Mouse (Mus musculus) forebrain, embryonic 11.5 days (tissue): ENCODE results near the gene Fam102b. TPM values are rescaled to one million over a fixed set of nuclear protein-coding genes. Genes with fewer than 3 reads are reported as not detected.
A peak's percentile ranks its signal among the peaks of the same experiment; 100 is the strongest.

Experiments used
- ATAC-seq: fragments of 200-750 bp; cut with Nextera tagmentation; replicated peaks from 2 replicates; pipeline ENCODE4 v1.8.0; 2017; ENCODE audit warnings: moderate TSS enrichment; ENCODE audit not compliant: low FRiP score
- DNase-seq: peaks from one replicate; pipeline ENCODE4 v3.0.0-alpha.2; 2017; ENCODE audit warnings: low spot score
- H3K27ac ChIP-seq: fragments of 300-500 bp; sonication (generic); 2 replicates; pipeline ENCODE4 v1.5.1; 2014; ENCODE audit warnings: low read depth, low read length
- H3K27me3 ChIP-seq: fragments of 300-500 bp; sonication (generic); 2 replicates; pipeline ENCODE4 v1.6.1; 2014; ENCODE audit warnings: mild to moderate bottlenecking, low read length, mixed read lengths; ENCODE audit not compliant: control insufficient read depth, insufficient read depth
- H3K36me3 ChIP-seq: fragments of 300-500 bp; sonication (generic); 2 replicates; pipeline ENCODE4 v1.6.1; 2014; ENCODE audit warnings: mild to moderate bottlenecking, low read length, moderate library complexity, mixed read lengths; ENCODE audit not compliant: control insufficient read depth, insufficient read depth
- H3K4me1 ChIP-seq: fragments of 300-500 bp; sonication (generic); replicated peaks from 2 replicates; pipeline ENCODE4 v1.6.1; 2014; ENCODE audit warnings: low read length, mixed read lengths; ENCODE audit not compliant: control insufficient read depth, insufficient read depth
- H3K4me2 ChIP-seq: fragments of 300-500 bp; sonication (generic); 2 replicates; pipeline ENCODE4 v1.6.1; 2014; ENCODE audit warnings: low read depth, mild to moderate bottlenecking, low read length, moderate library complexity, mixed read lengths; ENCODE audit not compliant: severe bottlenecking
- H3K4me3 ChIP-seq: fragments of 300-500 bp; sonication (generic); 2 replicates; pipeline ENCODE4 v1.5.1; 2014; ENCODE audit warnings: low read depth, low read length
- H3K9ac ChIP-seq: fragments of 300-500 bp; sonication (generic); 2 replicates; pipeline ENCODE4 v1.6.1; 2014; ENCODE audit warnings: low read length
- H3K9me3 ChIP-seq: fragments of 300-500 bp; sonication (generic); 2 replicates; pipeline ENCODE4 v1.6.1; 2016; ENCODE audit warnings: low read length, mixed read lengths; ENCODE audit not compliant: control insufficient read depth
- WGBS: fragments of 180-500 bp; shearing (Covaris S2); extraction: QIAGEN DNeasy Blood & Tissue Kit; methylation state at CpG from one replicate; pipeline ENCODE4 v1.1.7; 2014; 5-methylcytosine and 5-hydroxymethylcytosine counted together
- polyA plus RNA-seq: library from polyadenylated mRNA; unstranded; fragments of >200 nt; fragmentation: Nextera tagmentation; extraction: Ambion mirVana; gene quantifications from 2 replicates; pipeline ENCODE4 v1.2.1, GENCODE M21; 2014

The Fam102b gene
- 10.1 and 10.7 TPM in 2 replicates for polyA plus RNA-seq

DNA sequence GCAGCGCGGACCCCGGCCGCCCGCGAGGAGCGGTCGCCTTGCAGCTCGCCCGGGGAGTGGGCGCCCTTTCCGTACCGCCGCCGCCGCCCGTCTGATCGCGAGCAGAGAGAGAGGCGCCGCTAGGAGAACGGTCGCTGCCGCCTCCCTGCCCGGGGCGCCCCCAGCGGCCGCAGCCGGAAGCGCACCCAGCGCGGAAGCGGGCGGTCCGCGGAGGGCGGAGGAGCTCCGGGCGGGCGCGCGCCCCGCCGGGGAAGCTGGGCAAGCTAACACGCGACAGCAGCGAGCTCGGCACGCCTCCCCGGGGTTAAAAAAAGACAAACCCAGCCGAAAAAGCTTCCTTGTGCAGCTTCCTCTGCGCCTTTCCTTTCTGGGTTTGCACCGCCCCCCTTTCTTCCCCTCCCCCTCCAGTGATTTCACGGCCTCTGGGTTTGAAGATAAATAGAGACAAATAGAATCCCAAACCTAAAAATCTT lies at the start of gene Fam102b:
Gene Fam102b (minus strand): TSS at position 93 of the 473 bp plus-strand sequence.
- Histone ChIP-seq H3K27me3 (no peaks in the 10 kb centered on the region), H3K4me1 (no peaks in the 10 kb centered on the region), H3K4me2 (peak within 1 kb of the TSS; percentile 80), H3K36me3 (no peaks in the 10 kb centered on the region), H3K9me3 (no peaks in the 10 kb centered on the region), H3K9ac (peak within 1 kb of the TSS; percentile 78), H3K27ac (0 out of 2 replicates have a peak within 1 kb of the TSS, but pooled peaks have one; percentile 25), H3K4me3 (peak within 1 kb of the TSS; percentile 61)
- WGBS: under 1% methylated on average over 40 of the region's 54 CpGs
- peak; percentile 92 for DNase-seq
- ATAC-seq: peak; percentile 83

DNA sequence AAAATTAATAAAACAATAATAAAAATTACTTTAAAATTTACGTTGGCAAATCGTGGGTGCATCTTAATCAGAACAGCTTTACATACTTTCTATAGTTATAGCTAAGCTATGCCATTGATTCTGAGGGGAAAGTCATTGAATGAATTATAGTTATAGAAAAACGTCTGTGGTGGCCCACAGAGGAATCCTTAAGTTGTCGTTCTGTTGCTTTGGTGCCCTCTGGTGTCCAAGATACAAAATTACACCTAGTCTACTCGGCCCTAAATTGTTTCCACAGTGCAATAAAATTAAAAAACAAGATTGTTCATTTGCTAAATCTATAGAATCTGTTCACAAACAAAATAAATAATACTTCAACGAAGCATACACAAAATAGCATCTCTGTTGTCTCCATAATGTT lies 35.6 kb upstream of the Fam102b start:
- Histone ChIP-seq H3K4me3 (no peak overlapping the region), H3K9ac (no peak overlapping the region), H3K27ac (no peak overlapping the region), H3K36me3 (no peaks in the 10 kb centered on the region), H3K4me2 (no peak overlapping the region), H3K4me1 (0 out of 2 replicates have a peak, but pooled peaks cover 2% of the 10 kb centered on the region), H3K9me3 (no peaks in the 10 kb centered on the region), H3K27me3 (no peaks in the 10 kb centered on the region)
- DNase-seq: no peak
- 5% methylated on average over 6 of the region's 6 CpGs for WGBS
- ATAC-seq: peak; percentile 36; the same call in 1 of the 2 replicates

GRCm38 (mm10) chr3:109062391-109062790 lies 35.0 kb upstream of the Fam102b start:
- ATAC-seq: no peak
- whole genome bisulfite sequencing: 79% methylated on average over 7 of the region's 7 CpGs

GRCm38 (mm10) chr3:109059903-109060302 lies 32.5 kb upstream of the Fam102b start:
- Histone ChIP-seq H3K27ac (no peak overlapping the region), H3K9ac (no peak overlapping the region), H3K9me3 (no peaks in the 10 kb centered on the region), H3K4me1 (0 out of 2 replicates have a peak, but pooled peaks cover 2% of the 10 kb centered on the region), H3K27me3 (no peaks in the 10 kb centered on the region), H3K36me3 (no peaks in the 10 kb centered on the region), H3K4me3 (no peak overlapping the region), H3K4me2 (no peak overlapping the region)
- WGBS: 73% methylated on average over 8 of the region's 8 CpGs
- ATAC-seq (no peak), DNase-seq (no peak)

More at GRCm38 (mm10) chr3:109062391-109062790, 35.0 kb upstream of the Fam102b start:
- H3K27me3 ChIP-seq: no peaks in the 10 kb centered on the region
- no peaks in the 10 kb centered on the region for H3K9me3 ChIP-seq
- no peak overlapping the region for H3K4me2 ChIP-seq
- H3K4me1 ChIP-seq: 0 out of 2 replicates have a peak, but pooled peaks cover 2% of the 10 kb centered on the region
- H3K36me3 ChIP-seq: no peaks in the 10 kb centered on the region
- no peak overlapping the region for H3K27ac ChIP-seq
- no peak overlapping the region for H3K4me3 ChIP-seq
- no peak overlapping the region for H3K9ac ChIP-seq
- DNase-seq: no peak

GRCm38 (mm10) chr3:109051946-109052331 lies 24.5 kb upstream of the Fam102b start:
- DNase-seq: no peak
- no peak overlapping the region for H3K4me3 ChIP-seq
- WGBS: 89% methylated on average over 6 of the region's 6 CpGs

DNA sequence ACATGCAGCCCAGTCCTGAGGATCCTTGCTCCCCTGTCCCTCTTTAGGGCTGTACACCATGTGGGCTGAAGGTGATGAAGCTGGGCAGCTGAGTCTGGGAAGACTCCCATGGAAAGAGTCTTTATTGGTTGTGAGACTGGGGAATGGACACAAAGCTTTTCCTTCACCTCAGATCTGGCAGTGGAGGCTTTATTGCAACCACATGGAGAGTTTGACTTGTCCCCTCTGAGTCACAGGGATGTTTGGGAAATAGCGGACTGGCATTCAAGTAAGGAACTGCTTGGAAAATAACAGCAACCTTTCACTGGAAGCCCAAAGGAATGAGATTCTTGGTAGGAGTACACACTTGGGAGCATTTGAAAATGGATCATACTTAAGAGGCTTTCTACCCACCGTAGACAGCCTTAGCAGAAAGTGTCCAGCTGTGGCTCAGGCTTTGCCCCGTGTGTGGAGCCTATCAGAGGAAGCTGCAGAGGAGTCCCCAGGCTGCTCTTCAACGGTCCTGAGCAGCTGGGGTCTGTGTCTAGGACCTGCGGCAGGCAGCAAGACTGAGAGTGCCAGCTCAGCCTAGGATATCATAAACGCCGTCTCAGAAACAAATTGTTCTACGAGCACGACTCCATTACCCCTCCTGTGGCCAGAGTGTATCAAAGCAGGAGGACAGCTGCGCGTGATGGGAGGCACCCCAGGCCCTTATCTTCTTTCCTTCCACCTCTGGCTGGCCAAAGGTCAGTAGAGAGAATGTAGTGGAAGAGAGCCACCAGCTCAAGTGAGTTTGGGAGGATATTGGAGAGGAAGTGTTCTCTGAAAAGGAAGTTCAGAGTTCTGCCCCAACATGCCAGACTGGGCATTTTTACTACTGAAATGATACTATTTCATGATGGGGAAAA lies 23.9 kb upstream of the Fam102b start:
- H3K27me3 ChIP-seq: no peaks in the 10 kb centered on the region
- ATAC-seq (no peak), DNase-seq (no peak)
- no peak overlapping the region for H3K4me2 ChIP-seq
- H3K9me3 ChIP-seq: no peaks in the 10 kb centered on the region
- no peak overlapping the region for H3K9ac ChIP-seq
- H3K4me3 ChIP-seq: no peak overlapping the region
- 75% methylated on average over 11 of the region's 11 CpGs for WGBS
- no peak overlapping the region for H3K27ac ChIP-seq
- no peaks in the 10 kb centered on the region for H3K4me1 ChIP-seq
- H3K36me3 ChIP-seq: no peaks in the 10 kb centered on the region

More at GRCm38 (mm10) chr3:109051946-109052331, 24.5 kb upstream of the Fam102b start:
- Histone ChIP-seq H3K36me3 (no peaks in the 10 kb centered on the region), H3K4me2 (no peak overlapping the region), H3K4me1 (no peaks in the 10 kb centered on the region), H3K9me3 (no peaks in the 10 kb centered on the region), H3K9ac (no peak overlapping the region), H3K27ac (no peak overlapping the region), H3K27me3 (no peaks in the 10 kb centered on the region)
- no peak for ATAC-seq

DNA sequence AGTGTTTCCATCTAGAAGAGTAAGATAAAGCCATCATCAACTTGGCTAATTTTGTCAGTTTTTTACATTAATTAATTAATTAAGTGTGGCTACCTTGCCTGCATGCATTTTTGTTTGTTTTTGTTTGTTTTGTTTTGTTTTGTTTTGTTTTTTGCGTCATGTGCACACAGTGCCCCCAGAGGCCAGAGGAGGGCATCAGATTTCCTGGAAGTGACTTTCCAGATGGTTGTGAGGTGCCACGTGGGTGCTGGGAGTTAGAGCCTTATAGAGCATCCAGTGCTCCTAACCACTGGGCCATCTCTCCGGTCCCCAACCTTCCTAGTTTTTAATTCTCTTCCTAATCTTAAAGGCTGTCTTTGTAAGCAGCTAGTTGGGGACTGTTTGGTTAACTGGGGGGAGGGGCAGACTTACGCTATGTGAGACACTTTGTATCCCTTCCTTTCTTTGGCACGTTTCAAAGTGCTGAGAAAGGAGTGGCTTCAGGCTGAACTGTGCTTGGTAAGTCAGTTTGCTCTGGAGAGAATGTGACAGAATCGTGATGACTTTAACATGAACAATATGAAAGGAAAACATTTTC lies 20.4 kb upstream of the Fam102b start:
- Histone ChIP-seq H3K9ac (no peak overlapping the region), H3K4me3 (no peak overlapping the region), H3K4me2 (no peak overlapping the region), H3K9me3 (no peaks in the 10 kb centered on the region), H3K27ac (no peak overlapping the region), H3K4me1 (no peaks in the 10 kb centered on the region), H3K27me3 (no peaks in the 10 kb centered on the region), H3K36me3 (no peaks in the 10 kb centered on the region)
- no peak for DNase-seq
- no peak for ATAC-seq
- 49% methylated on average over 6 of the region's 6 CpGs for WGBS

DNA sequence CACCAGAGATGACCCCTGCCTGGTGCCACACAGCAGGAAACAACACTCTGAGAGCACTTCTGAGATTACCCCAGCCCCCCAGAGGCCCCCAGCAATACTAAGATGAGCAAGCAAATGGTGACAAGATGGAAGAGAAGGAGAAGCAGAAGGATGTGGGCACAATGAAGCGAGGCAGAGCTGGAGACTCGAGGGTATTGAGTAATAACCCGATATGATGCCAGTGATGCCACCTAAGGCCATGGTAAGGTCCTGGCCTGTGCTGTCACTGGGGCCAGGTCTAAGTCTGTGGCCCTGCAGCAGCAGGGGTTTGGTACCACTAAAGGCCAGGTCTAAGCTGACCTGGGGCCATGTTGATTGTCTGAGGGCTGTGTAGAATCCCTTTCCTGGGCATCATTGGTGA lies 19.0 kb upstream of the Fam102b start:
- no peak overlapping the region for H3K4me3 ChIP-seq
- H3K9ac ChIP-seq: no peak overlapping the region
- no peak for DNase-seq
- no peaks in the 10 kb centered on the region for H3K27me3 ChIP-seq
- 87% methylated on average over 3 of the region's 3 CpGs for WGBS
- no peak overlapping the region for H3K27ac ChIP-seq
- H3K4me1 ChIP-seq: no peaks in the 10 kb centered on the region
- H3K4me2 ChIP-seq: no peak overlapping the region
- ATAC-seq: no peak
- no peaks in the 10 kb centered on the region for H3K9me3 ChIP-seq
- H3K36me3 ChIP-seq: no peaks in the 10 kb centered on the region
